Mouse (Mus musculus) C2C12 (cell line): ENCODE measurements around the gene Lgals3bp.

Experiments used
- CTCF ChIP-seq: IDR thresholded peaks from one replicate; pipeline ENCODE4 v1.5.1; 2011; ENCODE audit not compliant: control insufficient read depth, insufficient read depth, insufficient read length
- USF1 ChIP-seq: IDR thresholded peaks from one replicate; pipeline ENCODE4 v1.6.1; 2011; ENCODE audit warnings: low read depth, mild to moderate bottlenecking, control low read depth, moderate library complexity

GRCm38 (mm10) chr11:118410073-118410444, 8.2 kb upstream of the Lgals3bp start:
- no peak for TF ChIP-seq CTCF
- TF ChIP-seq USF1: no peak
